Mouse (Mus musculus): ENCODE measurements at regions not wholly inside any gene's neighbourhood (a gene's known extent, or its start where the extent isn't known, plus 50 kb on each side); places are given as distances from the start of the nearest gene placed in this dataset.
A peak's percentile ranks its signal among the peaks of the same experiment; 100 is the strongest.

GRCm38 (mm10) chr8:116452806-116453205 lies 52.0 kb upstream of the Dynlrb2 start:
- DNase-seq (ENCODE audit: low spot score in 2 of 2): no peak

GRCm38 (mm10) chr8:116451397-116451796 lies 53.4 kb upstream of the Dynlrb2 start:
- DNase-seq (ENCODE audit: low spot score in 2 of 2): no peak

- no peak for DNase-seq (ENCODE audit: low spot score in 2 of 2)
These were observed 57.3 kb upstream of the Dynlrb2 start for GRCm38 (mm10) chr8:116447452-116447851.

DNA sequence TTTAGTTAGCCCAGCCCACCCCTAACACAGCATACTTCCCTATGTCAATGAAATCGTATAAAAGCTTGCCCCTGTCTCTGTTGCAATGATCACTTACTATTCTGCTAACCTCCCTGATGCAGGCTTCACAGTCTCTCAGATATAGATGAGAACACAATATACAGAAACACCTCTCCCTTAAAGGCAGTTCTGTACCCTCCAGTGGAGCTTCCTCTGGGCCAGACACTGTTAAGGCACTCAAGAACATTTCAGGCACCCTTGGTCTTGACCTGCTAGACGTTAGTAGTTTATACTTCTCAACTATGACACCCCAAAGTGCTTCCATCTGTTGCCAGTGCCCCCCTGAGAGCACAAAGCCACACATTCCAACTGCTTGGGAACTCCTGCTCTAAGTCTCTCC lies 61.9 kb upstream of the Dynlrb2 start:
- DNase-seq (ENCODE audit: low spot score in 2 of 2): no peak

GRCm38 (mm10) chr8:116438895-116439294 lies 65.9 kb upstream of the Dynlrb2 start:
- peak; percentile 34 to 71 for DNase-seq (ENCODE audit: low spot score in 2 of 2)

- DNase-seq (ENCODE audit: low spot score in 2 of 2): no peak
These were observed 69.3 kb upstream of the Dynlrb2 start for GRCm38 (mm10) chr8:116435268-116435980.

DNA sequence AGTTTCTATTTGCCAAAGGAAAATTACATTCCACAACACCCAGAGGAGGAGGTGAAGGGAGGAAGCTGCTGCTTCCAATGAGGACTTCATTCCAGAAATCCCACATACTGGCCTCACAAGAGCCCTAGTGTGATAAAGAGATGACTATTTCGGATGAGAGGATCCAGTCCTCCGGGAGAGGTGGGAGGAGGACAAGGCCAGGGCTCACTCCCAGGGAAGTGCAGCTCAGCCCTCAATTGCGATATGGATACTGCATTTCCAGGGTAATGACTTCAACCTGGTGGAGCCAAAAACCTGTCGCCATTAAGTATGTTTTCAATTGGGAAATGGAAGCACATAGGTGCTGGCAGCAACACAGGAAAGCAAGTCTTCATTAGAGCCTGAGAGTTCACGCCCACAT lies 74.7 kb upstream of the Dynlrb2 start:
- no peak for DNase-seq (ENCODE audit: low spot score in 2 of 2)

DNA sequence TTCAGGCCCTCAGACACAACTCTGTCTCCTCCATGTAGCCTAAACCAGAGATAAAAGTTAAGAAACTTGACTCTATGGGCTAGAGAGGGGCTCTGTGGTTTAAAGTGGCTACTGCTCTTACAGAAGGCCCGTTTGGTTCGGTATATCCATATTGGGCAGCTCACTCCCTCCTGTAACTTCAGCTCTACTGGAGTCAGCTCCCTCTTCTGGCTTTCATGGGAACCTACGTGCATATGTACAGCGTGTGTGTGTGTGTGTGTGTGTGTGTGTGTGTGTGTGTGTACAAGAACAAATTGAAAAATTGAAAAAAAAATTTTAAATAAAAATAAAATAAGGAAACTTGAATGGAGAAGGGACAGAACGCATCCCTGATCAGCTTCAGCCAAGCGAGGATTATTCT lies 75.1 kb upstream of the Dynlrb2 start:
- DNase-seq (ENCODE audit: low spot score in 2 of 2): no peak

GRCm38 (mm10) chr8:116422826-116423225 lies 81.9 kb upstream of the Dynlrb2 start:
- DNase-seq (ENCODE audit: low spot score in 2 of 2): no peak

GRCm38 (mm10) chr8:116412703-116413102 lies 92.1 kb upstream of the Dynlrb2 start:
- no peak for DNase-seq (ENCODE audit: low spot score in 2 of 2)

DNA sequence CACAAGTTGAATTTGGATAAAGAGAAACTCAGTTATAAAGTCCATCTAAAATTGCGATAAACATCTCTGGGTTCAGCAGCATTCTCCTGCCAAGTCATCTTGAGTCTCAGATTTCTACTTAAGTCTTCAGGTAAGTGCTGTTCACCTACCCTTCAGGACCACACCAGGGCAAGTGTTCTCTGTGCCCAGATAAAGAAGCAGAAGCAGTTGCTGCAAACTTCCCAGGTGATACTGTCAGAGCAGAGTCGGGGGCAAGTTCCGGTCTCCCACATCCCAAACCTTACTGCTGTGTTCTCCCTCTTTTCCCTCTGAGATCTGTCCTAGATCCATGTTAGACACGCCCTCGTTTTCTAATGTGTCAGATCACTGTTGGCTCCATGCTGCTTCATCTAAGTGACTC lies 94.7 kb upstream of the Dynlrb2 start:
- DNase-seq (ENCODE audit: low spot score in 2 of 2): no peak

GRCm38 (mm10) chr8:116409011-116409410 lies 95.8 kb upstream of the Dynlrb2 start:
- DNase-seq (ENCODE audit: low spot score in 2 of 2): no peak

DNA sequence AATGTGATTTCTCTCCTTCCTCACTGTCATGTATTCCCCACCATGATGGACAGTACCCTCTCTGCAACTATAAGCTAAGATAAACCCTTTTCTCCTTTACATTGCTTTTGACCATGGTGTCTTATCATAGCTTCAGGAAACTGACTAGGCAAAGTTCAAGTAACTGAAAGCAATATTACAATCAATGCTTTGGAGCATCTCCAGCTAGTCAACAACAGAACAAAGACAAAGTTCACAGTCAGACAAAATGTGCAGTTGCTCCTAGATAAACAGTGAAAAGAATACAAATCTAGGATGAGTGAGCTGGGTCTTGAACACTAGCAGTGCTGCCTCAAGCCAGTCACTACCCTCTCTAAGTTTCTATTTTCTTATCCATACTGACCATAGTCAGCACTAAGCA lies 100.2 kb upstream of the Dynlrb2 start:
- no peak for DNase-seq (ENCODE audit: low spot score in 2 of 2)

DNA sequence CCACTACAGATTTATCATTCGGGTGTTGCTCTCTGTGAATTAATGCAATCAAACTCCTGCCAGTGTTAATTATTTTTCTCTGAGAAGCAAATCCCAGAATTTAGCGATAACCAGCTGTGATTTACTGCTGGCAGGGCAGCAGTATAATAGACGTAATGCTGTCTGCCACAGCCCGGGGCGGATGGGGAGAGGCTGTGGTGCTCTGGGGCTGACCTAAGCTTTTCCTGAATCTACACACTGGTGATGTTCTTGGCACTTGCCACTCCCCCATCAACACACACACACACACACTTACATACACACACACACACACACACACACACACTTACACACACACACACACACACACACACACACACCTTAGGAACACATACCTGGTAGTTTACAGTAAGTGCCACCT lies 101.4 kb upstream of the Dynlrb2 start:
- no peak for DNase-seq (ENCODE audit: low spot score in 2 of 2)

DNA sequence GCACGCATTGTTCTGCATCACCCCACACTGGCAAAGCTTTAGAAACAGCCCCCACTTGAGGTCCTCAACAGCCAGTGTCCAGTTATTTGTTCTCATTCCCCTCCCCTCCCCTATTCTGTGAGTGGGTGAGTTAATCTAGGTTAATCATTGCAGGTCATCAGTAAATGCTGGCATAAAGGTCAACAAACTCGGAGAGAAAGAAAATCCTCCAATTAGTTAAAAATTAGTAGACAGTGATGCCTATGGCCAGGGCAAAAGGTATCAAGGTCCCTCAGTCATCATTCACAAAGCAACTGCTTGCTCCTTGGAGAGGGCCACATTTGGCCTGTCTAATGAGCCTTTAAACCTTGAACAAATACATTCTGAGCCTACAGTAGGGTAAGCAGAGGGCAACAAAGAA lies 105.3 kb upstream of the Dynlrb2 start:
- DNase-seq (ENCODE audit: low spot score in 2 of 2): no peak

GRCm38 (mm10) chr8:116398565-116399205 lies 106.1 kb upstream of the Dynlrb2 start:
- no peak for DNase-seq (ENCODE audit: low spot score in 2 of 2)

GRCm38 (mm10) chr8:116385193-116385955 lies 119.4 kb upstream of the Dynlrb2 start:
- DNase-seq (ENCODE audit: low spot score in 2 of 2): no peak

- no peak for DNase-seq (ENCODE audit: low spot score in 2 of 2)
These were observed 120.2 kb upstream of the Dynlrb2 start for GRCm38 (mm10) chr8:116384418-116385089.

DNA sequence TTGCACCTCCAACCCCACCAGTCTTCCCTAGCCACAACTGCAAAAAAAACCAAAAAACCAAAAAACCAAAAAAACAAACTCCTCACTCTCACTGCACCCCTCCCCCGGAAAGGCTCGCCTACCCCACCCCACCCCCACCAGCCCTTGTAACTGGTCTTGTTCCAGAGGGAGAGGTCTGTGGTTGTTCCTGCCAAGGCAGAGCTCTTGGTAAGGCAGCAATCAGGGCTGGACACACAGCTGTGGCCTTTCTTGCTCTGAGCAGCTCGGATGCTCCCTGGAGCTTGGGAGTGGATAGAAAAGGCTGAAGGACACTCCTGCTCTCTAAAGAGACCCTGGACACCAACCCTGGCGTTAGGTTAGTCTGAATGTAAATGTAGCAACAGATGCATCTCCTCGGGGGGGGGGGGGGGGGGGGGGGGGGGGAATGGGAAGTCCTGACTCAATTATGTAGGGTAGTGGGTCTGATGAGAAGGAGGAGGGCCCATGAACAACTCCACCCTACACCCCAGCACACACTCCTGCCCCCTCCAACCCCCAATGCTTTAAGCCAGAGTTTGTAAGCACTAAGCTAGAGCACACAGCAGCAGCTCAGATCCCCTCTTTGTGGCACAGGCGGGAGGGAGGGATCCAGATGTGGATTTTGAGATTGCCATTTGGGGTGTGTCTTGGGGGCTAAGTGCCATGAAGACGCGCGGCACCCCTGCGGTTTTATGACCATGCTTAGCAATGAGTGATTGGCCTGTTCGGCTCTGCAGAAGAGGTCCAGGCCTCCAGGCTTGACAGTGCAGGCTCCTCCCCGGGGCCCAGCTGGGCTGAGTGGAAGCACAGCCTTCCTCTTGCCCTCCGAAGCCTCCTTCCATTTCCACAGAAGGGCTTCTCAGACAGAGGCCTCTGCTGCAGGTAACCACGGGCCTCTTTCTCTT lies 121.0 kb upstream of the Dynlrb2 start:
- DNase-seq (ENCODE audit: low spot score in 2 of 2): no peak

GRCm38 (mm10) chr8:116383036-116383435 lies 121.7 kb upstream of the Dynlrb2 start:
- no peak for DNase-seq (ENCODE audit: low spot score in 2 of 2)

- no peak for DNase-seq (ENCODE audit: low spot score in 2 of 2)
These were observed 124.2 kb upstream of the Dynlrb2 start for GRCm38 (mm10) chr8:116380601-116381000.

All from frontal cortex, postnatal 10 days (tissue).